Mouse (Mus musculus): ENCODE results near the gene Cyp21a1.
"Not testable (repeated sequence)": the region's sequence is repeated elsewhere in the genome, so short reads cannot be mapped to it uniquely, and the experiment has no call there.

Cyp21a1 gene

DNA sequence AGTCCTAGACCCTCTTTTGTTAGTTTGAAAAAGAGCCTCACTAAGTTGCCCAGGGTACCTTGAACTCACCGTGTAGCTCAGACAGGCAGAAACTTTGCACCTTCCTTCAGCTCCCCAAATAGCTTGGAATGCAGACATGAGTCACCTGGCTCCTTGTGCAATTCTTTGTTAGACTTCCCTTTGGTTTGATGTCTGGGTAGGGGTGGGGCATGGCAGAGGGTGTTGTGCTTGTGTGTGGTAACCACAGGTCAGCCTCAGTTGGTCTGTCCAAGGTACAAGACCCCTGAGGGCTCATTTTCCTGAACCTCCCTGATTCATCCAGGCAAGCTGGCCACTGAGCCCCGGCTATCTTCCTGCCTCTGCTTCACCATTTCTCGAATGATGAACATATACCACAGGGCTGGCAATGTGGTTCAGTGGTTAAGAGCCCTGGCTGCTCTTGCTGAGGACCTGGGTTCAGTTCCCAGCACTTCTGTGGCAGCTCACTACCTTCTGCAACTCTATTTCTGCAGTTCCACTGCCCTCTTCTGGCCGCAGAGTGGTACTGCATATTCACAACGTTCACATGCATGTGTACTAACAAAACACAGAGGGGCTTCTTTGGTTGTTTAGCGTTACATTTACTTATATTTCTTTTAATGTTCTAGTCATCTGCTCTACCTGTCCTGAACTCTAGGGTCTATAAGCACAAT is 656 bp upstream of the Cyp21a1 start:
- no peak for DNase-seq (ENCODE audit: low read depth, low spot score)

- not testable (repeated sequence) for DNase-seq (ENCODE audit: low read depth, low spot score)
Measured at GRCm38 (mm10) chr17:34803367-34803766, 994 bp downstream of the Cyp21a1 start.

DNA sequence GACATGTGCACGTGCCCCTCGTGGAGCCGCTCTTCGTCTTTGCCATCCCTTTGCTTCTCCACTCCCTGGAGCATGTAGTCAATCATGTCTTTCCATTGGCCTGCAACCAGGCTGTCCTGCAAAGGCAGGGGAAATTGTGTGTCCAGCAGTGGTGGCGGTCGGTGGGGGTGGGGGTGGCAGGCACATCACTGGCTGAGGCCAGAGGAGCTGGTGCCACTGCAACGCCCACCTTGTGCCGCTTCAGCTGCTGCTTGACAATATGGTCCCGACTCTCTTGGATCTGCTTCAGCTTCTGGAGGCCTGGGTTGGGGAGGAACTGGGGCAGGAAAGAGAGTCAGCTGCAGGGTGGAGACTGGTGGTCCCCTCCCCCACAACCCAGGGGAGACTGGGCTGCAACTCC is 1.6 kb downstream of the Cyp21a1 start:
- not testable (repeated sequence) for DNase-seq (ENCODE audit: low read depth, low spot score)

DNA sequence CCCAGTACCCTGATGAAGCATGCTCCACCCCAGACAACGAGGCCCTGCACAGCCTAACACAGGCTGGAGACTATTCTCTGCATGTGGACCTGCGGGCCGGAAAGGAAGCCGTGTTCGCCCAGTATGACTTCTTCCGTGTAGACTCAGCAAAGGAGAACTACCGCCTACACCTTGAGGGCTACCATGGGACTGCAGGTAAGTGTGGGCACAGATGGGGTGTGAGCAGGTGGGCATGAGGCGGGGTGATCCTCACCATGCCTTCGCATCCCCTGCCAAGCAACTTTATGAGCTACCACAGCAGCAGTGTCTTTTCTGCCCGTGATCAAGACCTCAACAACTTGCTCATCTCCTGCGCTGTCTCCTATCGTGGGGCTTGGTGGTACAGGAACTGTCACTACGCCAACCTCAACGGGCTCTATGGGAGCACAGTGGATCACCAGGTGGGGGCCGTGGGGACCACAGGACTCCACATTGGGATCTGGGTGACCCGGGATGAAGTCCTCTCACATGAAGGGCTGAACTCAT is 3.5 kb downstream of the Cyp21a1 start:
- not testable (repeated sequence) for DNase-seq (ENCODE audit: low read depth, low spot score)

DNA sequence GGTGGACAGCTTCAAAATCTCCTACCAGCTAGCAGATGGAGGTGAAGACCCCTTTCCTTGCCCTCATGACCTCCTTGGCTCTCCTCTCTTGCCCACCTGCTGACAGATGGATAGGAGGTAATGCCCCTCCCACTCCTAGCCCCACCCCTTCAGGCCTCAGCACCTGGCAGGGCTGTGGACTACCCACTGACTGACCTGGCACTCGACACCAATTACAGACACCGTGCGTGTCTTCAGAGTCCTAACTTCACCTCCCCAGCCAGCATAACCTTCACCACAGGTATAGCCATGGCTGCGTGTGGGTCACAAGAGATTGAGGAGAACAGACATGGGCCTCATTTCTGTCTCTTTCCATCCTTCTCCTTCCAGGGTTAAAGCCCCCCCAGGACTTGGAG is 4.8 kb downstream of the Cyp21a1 start:
- DNase-seq (ENCODE audit: low read depth, low spot score): no peak

DNA sequence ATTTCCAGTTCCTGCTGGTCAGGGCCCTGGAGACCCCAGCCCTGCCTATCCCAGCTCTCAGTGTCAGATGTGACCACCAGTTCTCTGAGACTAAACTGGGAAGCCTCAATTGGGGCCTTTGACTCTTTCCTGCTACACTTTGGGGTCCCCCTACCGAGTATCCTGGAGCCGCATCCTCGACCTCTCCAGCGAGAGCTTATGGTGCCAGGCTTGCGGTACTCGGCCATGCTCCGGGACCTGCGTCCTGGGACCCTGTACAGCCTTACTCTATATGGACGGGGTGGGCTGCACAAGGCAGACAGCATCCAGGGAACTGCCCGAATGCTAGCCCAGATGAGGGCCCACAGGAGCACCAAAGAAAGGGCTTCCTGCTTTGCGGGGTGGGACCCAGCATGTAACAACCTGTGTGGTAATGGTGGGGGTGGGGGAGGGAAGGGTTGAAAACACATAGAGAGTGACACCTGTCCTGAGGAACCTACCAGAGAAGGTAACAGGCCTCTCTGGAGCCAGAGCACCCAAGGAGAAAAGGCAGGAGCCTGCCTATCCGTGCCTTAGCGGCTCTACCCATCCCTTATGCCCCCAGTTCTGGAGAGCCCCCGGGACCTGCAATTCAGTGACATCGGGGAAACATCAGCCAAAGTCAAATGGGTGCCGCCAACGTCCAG is 5.4 kb downstream of the Cyp21a1 start:
- no peak for DNase-seq (ENCODE audit: low read depth, low spot score)

DNA sequence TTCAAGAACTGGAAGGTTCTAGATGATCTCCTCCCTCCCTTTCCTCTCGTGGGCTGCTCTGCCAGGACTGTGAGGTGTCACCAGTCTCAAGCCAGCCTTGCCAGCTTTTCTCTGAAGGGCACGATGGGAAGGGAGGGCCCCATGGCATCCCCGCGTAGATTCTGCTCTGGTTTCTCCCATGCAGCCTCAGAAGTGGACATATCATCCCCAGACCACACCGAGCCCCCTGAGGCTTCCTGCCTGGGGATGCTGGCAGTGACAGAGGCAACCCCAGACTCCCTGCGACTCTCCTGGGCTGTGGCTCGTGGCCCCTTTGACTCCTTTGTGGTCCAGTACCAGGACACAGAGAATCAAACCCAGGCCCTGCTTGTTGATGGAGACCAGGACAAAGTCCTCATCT is 6.3 kb downstream of the Cyp21a1 start:
- DNase-seq (ENCODE audit: low read depth, low spot score): not testable (repeated sequence)

DNA sequence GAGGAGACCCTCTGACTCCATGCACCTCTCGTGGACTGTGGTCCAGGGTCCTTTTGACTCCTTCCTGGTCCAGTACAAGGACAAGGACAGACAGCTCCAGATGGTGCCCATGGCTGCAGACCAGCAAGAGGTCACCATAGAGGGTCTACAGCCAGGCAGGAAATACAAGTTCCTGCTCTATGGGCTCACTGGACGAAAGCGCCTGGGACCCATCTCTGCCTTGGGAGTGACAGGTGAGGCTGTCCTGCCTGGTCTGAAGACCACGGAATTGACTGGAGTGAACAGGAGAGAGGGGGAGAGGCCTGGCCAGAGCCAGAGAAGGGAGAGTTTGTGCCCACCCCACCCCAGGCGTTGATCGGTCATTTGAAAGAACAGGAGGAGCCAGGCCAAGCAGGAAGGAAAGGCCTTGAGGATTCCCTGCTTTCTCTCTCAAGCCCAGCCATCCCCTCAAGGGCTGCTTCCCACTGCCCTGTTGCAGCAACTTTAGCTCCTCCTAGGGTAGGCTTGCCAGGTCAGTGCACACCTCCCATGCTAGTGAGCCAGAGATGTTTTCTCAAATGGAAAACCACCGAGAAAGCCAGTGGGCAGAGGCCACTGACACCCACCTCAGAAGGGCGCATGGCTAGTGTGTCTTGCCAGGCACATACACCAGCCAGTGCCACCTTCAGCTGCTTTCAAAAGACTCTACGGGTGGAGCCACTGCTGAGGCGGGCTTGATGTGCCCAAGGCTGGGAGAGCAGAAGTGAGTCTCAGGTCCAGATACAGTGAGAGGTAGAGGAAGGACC is 7.0 kb downstream of the Cyp21a1 start:
- DNase-seq (ENCODE audit: low read depth, low spot score): not testable (repeated sequence)

GRCm38 (mm10) chr17:34796311-34797140 is 7.8 kb downstream of the Cyp21a1 start:
- DNase-seq (ENCODE audit: low read depth, low spot score): no peak

GRCm38 (mm10) chr17:34795633-34796032 is 8.7 kb downstream of the Cyp21a1 start:
- DNase-seq (ENCODE audit: low read depth, low spot score): no peak

GRCm38 (mm10) chr17:34795016-34795415 is 9.3 kb downstream of the Cyp21a1 start:
- no peak for DNase-seq (ENCODE audit: low read depth, low spot score)

DNA sequence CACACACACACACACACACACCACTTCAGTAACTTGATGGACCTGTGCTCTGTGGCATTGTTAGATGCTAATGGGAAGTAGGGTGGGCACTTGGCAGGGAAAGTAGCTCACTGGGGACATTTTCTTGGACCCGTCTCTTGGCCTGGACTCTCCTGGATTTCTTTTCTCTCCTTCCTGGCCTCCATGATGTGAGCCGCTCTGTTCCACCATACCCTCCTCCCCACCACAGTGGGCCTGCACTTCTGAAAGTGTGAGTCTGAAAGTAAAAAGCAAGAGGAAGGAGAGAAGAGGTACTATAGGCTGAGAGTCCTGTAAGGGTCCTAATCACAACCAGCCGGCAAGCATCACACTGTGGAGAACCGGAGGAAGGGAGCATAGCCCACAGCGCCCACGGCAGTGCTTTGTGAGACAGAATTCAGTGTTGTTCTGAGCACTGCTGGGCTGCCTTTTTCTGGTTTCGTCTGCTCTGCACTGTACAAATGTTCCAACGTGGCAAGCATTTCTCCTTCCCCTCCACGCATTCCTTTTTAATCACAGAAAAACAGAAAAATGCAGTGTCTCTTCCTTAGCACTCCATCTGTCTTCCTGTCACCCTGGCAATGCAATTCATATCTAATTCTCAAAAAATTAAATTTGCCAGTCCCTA is 26.6 kb downstream of the Cyp21a1 start:
- DNase-seq (ENCODE audit: low read depth, low spot score): peak; percentile 68

DNA sequence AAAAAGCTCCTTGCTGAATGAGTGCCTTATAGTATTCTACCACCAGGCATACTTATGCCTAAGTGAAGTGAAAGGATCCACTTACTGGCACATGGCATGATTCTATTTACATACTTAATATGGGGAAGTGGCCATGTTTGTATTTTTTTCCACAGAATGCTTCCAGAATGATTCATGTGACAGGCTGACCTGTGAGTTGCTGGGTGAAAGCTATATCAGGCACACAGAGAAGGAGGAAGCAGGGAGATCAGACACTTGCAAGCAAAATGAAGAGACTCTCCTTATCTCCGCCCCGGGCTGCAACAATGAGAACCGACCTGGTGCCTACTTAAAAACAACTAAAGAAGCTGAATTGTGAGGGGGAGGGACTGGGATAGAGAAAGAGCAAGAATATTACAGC is 42.9 kb downstream of the Cyp21a1 start:
- DNase-seq (ENCODE audit: low read depth, low spot score): no peak

Data from telencephalon, adult 2 months (tissue).